Mouse (Mus musculus): ENCODE data around the gene Acsf2.

- TF ChIP-seq POLR2A (IDR thresholded peaks at IDR 0.05; ENCODE audit: borderline replicate concordance, extremely low read depth, insufficient read depth, insufficient read length, poor library complexity, severe bottlenecking) = no peak
- no peak for TF ChIP-seq CTCF (IDR thresholded peaks at IDR 0.05; ENCODE audit: borderline replicate concordance, extremely low read depth, insufficient read depth, insufficient read length)
Observed at GRCm38 (mm10) chr11:94634431-94634830, 32.8 kb upstream of the Acsf2 start.
